Mouse (Mus musculus) granulocyte monocyte progenitor cell, adult 5-6 weeks (primary cell): Measurements from ENCODE around the gene Krt42. TPM values are rescaled to one million over a fixed set of nuclear protein-coding genes. Genes with fewer than 3 reads are reported as not detected.
"Not testable (repeated sequence)": the region's sequence is repeated elsewhere in the genome, so short reads cannot be mapped to it uniquely, and the experiment has no call there.

Experiments
- ATAC-seq: replicated peaks from 2 replicates; pipeline ENCODE4 v1.8.0; 2016; ENCODE audit warnings: mild to moderate bottlenecking, moderate TSS enrichment, inconsistent platforms; ENCODE audit not compliant: poor library complexity, severe bottlenecking
- total RNA-seq, 2 experiments: library from RNA; stranded (forward) in 1 of 2; stranded (reverse) in 1 of 2; fragments of 200-712, 200-1000 nt in 1 of 2; fragments of >200 nt in 1 of 2; fragmentation: Nextera tagmentation in 1 of 2; gene quantifications; 2 replicates each; pipeline ENCODE4 v1.2.3; 2014 to 2017

Krt42 gene
- total RNA-seq, 2 experiments from 2014 or later, result not detected

DNA sequence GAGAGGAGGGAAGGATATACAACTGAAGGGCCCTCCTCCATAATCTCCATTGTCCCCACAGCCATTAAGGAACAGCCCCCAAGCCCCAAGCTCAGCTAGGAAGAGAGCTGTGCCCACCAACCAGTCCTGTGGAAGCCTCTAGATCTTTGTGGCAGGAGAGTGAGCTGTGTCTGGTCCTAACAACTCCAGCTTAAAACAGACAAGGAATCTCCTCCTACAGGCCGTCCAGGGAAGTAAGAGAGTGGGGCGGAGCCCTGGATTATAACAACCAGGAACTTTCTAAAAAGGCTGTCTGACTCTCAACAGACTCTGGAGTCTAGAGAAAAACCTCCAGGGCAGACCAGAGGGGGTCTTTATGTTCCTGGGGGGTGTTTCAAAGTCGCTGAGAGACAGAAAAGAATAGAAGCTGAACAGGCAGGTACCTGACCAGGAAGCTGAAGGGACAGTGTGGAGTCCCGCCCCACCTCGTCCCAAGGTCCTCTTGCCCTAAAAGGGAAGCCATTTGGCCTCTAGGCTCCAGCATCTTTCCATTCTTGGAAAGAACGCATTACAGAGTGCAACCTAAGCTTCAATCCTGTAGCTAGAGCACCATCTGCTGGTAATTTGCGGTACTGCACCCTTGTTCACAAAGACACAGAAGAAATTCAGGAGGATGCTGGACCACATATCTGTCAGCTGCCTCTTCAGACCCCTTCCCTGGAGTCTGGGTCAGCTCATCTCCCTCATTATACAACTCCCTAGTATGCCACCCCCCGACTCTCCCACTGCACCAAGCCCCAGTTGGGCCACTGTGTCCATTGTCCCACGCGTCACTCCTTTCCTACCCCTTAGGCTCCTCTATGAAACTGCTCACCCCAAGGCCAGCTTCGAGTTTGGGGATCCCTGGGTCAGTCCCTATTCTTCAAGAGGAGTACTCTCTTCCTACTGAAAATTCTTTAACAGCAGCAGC, 12.2 kb upstream of the Krt42 start:
- ATAC-seq, result peak; percentile 64

DNA sequence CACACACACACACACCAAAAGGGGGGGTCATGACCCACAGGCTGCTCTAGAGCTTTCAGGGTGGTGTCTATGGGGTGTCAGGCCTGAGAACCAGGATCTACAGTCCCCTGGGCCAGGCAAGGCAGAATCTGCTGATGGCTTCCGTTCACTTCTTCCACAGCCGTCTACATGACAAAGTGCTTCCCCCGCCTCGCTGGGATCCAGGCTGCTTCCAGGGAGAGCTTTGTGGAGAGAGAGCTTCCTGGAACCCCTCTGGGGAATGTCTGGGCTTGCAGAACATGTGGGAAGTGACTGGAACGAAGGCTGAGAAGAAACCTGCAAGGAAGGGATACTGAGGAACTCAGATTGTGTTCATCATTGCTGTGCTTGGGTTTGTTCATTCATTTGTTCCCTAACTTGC, 9.1 kb upstream of the Krt42 start:
- no peak for ATAC-seq

DNA sequence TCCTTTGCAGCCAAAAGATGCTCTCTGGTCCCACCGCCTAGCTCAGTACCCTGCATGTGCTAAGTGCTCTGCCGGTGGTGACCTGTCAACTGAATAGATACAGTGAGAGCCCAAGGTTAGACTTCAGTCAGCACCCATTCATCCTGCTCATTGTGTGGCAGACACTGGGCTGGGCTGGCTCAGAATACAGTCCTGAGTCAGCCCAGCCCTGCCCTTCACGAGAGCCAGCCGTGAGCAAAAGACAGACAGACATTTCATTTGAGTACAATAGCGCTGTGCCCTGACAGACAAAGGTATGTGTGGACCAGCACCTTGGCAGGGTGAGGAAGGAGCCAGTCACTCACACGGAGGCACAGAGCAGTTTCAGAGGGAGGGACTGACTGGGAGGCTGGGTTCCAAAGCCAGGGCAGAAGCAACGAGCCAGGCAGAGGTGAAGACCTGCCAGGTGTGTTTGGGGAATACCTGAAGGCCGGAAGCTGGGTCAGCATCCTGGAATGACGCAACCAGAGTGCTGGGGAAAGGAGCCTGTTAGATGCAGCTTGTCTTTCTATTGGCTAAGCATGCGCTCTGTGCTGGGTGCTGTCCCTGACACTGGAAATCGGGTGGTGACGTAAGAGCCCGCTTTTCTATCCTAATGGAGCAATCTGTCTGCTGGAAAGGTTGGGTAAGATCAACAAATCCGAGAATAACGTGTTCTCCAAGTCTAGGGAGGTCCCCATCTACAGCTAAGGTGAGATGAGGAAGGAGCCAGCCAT, 8.2 kb upstream of the Krt42 start:
- no peak for ATAC-seq

DNA sequence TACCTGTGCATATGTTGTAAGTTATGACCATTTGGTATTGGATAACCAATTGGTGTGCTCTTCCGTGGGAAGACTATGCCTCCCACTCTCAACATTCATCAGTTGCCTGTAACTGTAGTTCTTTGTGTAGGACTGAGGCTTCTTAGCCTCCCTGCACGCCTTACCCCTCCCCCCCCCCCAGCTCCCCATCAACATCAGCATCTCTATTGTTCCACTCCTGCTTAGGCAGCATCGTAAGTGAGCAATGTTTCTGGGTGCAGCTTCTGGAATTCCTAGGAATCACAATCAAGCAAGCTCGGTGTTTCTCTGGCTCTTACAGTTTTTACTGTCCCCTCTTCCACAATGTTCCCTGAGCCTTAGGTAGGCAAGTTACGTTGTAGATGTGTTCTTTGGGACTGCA, 5.8 kb upstream of the Krt42 start:
- ATAC-seq, result no peak

DNA sequence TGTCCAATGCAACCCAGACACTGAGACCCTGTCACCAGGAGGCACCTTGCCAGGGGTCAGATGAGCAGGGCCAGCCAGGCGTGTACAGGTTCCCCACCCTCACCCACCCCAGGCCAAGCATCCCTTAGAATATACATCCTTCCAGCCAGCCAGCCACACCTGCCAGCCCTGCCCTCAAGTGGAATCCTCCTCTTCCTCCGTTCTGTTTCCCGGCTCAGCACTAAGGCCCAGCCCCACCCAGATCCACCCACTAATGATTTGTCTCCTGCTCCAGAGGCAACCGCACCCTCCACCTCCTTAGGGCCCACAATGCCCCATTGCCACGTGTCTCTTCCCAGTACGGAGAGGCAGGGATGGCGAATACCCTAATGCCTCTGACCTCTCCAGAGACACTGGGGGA, 5.0 kb upstream of the Krt42 start:
- no peak for ATAC-seq

DNA sequence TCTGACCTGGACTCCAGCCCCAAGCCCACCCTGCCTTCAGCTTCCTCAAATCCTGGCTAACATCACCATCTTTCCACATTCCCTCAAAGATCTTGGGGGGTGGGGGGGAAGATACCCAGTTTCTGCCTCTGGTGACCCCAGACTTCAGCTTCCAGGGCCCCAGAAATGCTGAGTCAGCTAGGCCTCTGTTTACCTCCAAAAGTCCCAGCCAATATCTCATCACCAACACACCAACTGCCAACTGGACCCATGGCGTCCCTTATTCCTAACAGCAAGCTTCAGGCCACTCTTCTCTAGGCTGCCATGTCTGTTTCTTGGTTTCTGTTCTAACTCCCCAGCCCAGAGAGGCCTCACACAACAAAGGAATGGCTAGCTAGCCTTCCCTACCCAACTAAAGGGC, 2.2 kb upstream of the Krt42 start:
- ATAC-seq, result no peak

DNA sequence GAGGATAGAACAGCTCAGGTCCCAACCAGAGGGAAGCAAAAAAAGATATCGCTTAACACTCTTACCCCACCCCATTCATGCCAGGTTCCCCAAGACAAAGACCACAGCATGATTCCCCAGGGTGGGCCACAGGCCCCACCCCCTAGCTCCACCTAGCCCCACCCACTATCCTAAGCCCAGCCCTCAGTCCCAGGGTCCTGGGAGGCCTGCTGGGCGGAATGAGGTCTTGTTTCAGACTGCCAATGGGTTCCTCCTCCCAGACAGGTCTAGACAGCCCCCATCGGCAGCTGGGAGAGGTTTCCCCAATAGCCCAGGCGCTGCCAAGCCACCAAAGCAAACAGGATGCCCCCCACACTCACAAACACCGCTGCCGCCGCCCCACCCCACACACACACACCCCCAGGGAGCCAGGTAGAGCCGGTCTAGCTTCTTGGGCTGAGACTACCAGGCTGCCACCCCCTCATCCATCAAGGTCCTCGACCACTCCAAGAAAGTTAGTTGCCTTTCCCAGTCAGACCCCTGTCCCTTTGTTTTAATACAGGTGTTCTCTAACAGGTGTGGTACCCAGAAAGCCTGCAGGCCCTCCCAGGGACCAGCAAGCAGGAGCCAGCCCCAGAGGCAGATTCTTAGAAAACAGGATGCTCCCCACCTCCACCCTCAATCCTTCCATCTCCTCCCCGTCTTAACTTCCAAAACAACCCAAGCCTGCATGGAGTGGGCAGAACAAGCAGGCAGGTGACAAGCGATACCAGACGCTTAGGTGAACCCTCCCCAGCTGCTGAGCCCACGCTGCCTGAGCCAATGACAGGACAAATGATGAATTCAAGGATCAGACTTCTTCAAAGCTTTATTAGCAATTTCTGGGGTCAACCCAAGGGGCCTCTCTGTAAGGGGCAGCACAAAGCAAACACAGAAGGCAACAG, 7.4 kb downstream of the Krt42 start:
- ATAC-seq, result no peak

DNA sequence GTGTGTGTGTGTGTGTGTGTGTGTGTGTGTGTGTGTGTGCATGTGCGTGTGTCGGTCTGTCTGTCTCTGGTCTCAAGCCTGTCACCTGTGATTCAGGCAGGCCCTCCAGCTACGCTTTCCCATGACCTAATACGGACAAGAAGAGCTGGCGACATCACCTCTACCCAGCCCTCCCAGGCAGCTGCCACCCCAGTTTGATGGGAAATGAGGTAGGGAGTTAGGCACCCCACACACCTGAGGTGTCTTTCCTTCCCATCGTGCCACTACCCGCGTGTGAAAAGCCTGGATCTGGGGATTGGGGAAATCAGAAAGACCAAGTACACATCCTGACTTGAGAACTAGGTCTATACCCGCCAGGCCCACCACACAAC, 8.5 kb downstream of the Krt42 start:
- no peak for ATAC-seq

DNA sequence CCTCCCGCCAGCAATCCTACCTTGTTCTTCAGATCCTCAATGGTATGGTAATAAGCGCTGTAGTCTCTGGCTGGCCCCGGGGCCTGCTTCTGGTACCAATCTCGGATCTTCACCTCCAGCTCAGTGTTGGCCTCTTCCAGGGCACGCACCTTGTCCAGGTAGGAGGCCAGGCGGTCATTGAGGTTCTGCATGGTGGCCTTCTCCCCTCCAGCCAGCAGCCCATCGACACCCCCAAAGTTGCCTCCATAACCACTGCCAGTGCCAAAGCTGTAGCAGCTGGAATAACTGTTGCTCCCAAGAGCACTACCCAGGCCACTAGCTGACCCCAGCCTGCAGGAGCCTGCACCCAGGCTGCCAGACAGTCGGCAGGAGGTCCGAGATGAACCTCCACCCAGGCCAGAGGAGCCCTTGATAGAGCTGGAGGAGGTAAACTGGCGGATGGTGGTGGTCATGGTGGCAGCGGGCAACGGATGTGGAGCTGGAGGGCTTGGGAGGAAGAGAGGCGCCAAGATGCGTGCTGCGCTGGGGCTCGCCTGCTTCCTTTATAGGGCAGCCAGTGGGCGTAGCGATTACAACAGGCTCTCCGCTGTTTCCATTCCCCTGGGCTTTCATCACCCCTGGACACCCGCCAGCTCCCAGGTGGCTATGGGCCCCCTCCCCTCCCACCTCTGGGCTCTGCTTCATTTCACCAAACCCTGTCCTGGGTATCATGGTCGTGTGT, 9.0 kb downstream of the Krt42 start, which contains the start of gene Krt17:
Gene Krt17 (minus strand): TSS at position 516 of the 721 bp plus-strand sequence.
- no peak for ATAC-seq

DNA sequence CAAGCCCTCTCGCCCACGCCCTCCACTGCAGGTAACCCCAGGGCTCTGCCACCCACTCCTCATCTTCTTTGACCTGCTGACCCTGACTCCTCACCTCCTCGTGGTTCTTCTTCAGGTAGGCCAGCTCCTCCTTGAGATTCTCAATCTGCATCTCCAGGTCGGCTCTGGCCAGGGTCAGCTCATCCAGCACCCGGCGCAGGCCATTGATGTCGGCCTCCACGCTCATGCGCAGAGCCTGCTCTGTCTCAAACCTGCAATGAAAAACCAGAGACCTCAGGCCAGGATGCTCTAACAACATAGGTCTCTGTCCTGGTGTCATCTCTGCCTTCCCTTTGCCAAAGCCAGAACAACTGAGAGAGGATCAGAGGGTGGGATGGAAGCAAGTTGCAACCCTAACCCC, 10.6 kb downstream of the Krt42 start:
- ATAC-seq, result no peak

DNA sequence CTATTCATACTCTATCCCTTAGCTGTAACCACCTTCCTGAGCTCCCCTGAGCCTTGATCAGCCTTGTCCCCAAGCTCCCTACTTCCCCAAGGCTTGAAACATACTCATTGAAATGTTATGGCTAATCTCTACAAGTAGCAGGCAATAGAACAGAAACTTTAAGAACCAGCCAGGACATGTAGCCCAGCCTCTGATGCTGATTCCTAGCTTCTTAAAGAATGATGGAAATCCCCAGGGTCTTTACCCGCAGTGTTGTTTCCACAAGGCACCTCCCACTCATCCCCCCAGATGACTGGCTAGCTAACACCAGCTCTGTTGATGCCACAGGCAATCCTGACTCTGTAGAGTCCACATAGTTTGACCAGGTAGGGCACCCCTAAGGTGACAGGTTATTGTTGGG, 11.7 kb downstream of the Krt42 start:
- ATAC-seq, result no peak

DNA sequence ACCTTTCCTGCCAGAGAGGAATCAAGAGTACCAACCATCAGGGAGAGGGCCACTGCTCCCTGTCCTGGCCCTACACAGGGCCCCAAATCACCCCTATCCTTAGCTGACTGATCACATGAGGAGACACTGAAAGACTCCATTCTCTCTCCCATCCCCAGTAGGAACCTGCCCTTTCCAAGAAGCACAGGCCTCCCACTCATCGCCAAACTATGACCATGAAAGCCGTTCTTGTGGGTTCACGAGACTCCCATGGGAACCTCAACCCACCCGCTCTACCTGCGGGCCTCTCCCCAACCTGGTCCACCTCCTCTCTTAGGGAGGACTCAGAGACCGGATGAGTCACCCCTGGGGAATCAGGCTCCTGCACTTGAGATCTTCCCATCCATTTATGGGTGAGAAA, 14.2 kb downstream of the Krt42 start:
- no peak for ATAC-seq

DNA sequence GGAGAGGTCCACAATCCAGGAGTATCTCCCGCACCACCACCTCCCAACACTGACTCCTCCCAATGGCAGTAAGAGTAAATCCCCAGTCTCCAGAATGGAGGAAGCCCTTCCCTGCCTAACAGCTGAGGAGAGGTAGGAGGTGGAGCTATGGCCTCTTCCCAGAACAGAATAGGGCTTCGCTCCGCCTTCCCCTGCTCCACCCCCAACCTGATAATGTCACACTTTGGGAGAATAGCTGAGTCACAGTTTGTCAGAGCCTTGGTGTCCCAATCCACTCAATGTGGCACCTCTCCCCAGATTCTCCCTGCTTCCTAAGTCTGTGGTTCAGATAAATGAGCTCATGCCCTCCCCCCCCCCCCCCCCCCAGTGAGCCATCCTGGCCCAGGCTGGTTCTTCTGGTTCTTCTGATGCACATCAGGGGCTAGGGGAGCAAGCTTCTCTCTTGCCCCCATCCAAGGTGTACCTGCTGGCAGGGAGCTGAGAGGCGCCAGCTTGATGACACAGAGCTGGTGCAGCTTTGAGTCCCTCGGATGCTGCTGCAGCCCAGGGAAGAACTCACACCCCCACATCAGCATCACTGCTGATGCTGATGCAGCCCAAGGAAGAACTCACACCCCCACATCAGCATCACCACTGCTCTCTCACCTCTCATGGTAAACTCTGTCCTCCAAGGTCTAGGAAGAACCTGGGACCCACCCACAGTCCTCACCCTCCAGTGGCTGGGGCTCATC, 15.1 kb downstream of the Krt42 start:
- no peak for ATAC-seq

DNA sequence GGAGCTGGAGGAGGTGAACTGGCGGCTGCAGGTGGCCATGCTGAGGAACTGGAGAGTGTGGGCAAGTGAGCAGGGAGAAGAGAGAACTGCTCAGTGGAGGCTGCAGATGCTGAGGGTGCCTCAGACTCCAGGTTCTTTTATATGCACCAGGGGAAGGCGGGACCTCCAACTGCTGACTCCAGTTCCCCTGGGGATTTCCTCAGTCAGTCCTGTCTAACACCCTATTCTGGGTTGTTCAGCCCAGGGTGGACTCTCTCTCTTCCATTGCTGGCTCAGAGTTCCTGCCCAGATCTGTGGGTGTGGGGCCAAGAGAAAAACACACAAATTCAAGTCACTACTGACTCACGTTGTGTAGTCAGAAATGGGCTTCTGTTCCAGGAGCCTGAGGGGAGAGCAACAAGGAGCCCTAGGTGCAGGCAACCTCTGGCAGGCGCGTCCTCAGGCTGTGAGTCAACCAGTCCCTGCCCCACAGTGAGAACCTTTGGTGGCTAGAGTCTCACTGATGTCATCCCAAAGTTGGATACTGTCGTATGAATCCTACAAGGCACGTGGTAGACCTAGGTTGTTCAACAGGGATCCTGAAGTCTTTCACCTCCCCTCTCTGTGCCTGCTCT, 20.7 kb downstream of the Krt42 start, which contains the start of gene Krt16:
Gene Krt16 (minus strand): TSS at position 51 of the 614 bp plus-strand sequence.
- no peak for ATAC-seq

DNA sequence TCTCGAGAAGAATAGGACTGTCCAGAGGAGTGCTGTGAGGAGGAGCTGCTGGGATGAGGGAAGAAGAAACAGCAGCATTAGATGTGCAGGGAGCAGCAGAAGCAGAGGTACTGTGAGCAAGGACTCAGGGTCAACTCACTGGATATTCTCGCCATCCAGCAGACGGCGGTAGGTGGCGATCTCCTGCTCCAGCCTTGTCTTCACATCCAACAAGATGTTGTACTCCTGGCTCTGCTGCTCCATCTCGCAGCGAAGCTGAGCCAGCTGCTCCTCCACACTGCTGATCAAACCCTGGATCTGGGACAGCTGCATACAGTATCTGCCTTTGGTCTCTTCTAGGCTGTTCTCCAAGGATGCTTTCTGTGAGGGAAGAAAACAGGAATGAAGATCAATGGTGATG, 23.2 kb downstream of the Krt42 start:
- not testable (repeated sequence) for ATAC-seq

DNA sequence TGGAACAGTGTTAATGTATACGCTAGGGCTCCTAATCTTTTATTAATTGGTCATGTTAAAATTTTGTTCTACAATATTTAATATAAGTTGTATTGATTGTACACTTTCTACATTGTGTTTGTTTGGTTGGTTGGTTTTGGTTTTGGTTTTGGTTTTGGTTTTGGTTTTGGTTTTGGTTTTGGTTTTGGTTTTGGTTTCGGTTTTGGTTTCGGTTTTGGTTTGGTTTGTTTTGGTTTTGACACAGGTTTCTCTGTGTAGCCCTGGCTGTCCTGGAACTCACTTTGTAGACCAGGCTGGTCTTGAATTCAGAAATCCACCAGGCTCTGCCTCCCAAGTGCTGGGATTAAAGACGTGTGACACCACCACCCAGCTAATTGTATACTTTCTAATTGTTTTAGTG, 29.4 kb downstream of the Krt42 start:
- not testable (repeated sequence) for ATAC-seq

DNA sequence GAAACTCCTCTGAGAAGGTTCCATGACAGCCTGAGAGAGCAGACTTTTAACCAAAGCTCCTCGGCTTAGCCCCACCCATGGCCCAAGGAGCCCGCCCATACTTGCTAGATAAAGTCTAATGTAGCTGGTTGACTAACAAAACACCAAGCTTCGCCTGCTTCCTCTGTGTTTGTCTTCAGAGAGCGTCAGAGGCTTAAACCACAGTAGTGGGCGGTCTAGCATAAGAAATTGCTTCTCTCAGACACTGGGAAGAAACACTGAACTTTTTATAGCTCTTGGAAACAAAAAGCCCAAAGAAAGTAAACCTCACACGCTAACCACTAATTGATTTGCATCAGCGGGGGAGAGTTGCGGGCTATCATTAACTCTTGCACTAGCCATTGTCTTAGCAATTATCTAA, 47.9 kb downstream of the Krt42 start:
- no peak for ATAC-seq

DNA sequence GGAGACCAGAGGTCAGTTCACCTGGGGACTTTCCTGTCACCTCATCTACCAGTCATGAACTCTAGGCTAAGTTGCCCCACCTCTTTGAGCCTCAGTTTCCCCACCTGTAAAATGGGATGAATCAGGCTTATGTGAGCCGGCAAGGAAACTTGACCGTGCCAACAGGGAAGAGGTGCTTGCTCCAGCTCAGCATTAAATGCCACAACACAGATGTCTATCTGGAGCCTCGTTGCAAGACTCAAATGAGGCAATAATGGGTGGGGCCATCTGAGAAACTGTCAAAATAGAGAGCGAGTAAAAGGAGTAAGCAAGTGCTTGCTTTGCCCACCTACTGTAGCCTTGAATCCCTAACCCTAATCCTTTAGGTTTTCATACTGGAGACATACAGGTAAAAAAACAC, 50.4 kb downstream of the Krt42 start:
- no peak for ATAC-seq
